Mouse (Mus musculus) brain, embryonic 18.5 days (tissue): ENCODE measurements around the gene Ppfibp2.

Experiments
- DNase-seq: peaks from one replicate; pipeline ENCODE4 v3.0.0-alpha.2; 2012; ENCODE audit warnings: low read depth, low spot score

Ppfibp2 gene

DNA sequence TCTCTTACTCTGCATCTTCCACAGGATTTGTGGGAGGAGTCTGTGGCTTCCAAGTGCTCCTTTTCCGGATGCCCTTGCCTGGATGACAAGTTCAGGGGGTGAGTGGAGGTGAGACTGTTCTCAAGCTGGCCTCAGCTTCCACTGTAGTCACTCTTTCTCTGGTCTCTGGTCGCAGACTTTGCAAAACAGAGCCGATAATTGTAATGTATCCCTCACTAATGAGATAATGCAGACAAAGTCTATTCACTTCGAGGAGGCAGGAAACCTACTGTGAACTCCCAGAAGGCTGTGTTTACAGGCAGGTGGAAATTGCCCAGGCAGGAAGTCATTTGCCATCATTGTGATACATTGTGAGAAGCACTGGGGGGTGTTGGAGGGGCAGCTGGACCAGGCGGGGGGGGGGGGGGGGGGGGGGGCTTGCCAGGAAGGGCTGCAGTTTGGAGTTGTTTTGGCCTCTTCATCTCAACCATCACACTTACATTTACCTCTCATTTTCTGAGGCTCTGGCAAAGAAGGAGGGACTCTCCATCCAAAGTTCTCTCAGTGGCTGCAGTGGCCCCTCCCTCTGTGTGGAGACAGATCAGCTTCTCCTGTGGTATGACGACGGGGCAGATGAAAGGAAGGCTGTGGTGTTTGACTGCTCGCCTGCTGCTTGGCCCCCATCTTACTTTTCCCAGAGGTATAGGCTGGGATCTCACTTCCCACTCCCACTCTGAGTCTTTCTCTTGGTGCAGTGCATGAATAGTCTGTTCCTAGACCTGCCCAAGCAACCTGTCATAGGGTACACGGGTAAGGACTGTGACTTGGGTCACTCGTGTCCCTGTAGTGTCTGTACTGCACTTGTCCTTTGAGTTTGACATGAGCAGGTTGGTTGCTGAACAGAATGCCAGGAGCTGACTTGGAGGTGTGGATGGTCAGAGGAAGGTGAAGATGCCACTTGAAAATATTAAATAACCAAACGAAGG is 23.3 kb downstream of the Ppfibp2 start:
- no peak for DNase-seq

DNA sequence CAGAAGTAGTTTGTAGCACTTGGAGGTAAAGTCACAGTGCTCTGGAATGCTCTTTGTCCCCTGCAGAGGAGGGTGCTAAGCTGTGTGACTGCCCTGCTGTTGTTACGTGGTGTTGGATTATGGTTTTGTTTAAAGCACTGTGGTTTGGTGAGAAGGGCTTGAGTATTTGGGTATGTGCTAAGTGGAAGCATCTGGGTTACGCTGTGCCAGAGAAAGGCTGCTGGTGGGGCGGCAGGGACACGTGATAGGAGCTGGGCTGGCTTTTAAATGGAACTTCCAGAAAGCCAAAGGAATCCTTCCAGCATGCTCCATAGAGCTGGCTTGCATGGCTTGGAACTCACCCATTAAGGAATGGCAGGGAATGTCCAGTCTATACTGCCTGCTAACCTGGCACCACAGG is 24.2 kb downstream of the Ppfibp2 start:
- DNase-seq, result no peak

DNA sequence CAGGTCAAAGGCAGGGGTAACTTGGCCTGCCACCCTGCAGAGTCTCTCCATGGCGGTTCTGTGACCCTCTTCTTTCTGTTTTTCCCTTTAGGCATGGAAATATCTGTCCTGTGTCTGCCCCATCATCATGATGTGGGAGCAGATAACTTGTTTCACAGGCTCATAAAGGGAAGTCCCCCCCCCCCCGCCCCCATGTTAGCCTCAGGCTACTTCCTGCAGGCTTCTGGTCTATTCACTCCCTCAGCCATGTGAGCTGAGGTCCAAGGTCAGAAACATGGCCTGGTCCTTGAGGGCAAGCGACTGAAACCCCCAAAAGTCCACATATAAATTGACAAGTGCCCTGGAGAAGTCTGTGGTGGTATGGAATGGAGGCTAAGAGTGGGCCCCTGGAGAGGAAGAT is 25.1 kb downstream of the Ppfibp2 start:
- no peak for DNase-seq

DNA sequence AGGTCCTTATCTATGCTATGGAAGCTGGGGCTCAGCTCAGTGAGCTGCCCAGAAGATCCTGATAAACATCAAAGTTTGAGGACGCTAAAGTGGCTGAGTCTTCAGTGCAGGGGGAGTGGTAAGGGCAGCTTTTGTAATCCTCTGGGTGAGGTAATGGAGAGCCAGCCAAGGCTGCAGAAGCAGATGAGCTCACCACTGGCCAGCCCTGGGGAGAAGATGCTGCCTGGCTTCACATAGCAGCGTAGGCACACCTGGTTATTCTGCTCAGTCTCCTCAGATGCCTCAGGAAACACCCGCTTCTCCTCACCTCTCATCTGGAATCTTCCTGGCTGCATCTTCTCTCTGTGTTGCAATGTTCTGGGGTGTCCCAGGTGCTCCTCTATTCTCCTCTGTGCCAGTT is 29.4 kb downstream of the Ppfibp2 start:
- no peak for DNase-seq

DNA sequence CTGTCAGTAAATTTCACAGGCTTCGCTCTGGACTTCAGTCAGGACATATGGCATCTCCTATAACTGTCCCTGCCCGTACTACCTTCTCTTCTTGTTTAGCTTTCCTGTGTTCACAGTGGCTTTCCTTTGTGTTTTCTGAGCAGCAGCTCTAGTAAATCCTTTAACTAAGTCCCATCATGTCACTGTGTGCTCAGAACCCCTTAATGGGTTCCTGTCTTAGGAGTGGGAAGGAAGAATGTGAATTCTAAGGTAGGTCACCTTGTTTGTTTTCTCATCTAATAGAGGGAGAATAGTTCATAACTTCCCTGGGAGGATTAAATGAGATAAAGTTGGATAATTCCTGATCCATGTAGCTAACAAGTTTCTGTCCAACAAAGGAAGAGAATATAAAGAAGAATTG is 30.1 kb downstream of the Ppfibp2 start, which contains the start of gene 5330417H12Rik:
Gene 5330417H12Rik, minus strand, starts transcription at position 101 of the 400 bp plus-strand sequence.
- DNase-seq, result no peak

DNA sequence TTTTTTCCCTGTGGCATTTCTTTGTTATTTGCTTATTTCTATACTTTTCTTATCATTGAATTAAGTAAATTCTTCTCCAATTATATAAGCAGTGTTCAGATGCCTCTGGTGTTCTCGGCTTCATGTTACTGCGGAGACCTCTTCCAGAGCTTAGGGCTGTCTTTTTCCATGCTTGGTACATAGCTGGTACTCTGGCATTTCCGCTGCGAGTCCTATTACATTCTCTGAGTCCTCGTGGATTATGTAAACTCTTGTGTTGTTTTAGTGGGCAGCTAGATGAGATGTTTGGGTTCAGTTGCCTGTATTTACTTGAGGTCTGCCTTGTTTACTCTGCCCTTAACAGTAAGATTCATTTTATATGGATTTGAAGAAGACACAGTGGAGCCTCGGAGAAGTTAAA is 30.8 kb downstream of the Ppfibp2 start:
- no peak for DNase-seq

DNA sequence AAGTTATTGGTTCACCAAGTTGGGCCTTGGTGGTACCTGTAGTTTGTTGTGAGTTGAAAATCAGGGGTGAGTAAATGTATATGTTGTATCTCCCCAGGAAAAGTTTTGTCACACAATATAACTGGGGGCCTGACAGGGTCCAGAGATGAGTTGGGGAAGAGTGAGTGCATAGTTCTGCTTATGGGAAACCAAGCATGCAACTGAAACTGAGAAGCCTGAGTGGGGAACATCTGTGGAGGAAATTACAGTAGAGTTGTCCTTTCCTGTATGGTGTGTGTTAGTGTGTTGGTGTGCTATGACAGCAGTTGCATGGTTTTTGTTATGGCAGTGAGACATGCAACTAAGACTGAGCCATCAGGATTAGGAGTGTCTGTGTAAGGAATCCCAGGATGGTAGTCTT is 33.4 kb downstream of the Ppfibp2 start:
- no peak for DNase-seq

DNA sequence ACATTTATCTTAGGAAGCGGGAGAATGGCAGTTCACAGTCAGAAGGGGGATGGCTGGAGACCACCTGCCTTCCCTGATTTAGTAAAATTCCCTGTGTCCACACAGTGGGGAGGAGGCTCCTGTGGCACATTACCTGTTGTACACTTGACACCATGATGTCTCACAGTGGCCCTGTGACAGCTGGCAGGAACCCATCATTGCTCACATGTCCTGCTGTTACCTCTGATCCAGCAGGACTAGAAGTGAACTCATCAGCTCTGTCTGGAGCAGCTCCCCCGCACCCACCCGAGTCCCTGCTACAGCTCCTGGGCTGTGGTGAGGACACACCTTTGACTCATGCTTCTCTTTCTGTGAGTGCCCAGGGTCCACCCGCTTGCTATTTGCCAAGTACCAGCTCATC is 38.2 kb downstream of the Ppfibp2 start:
- no peak for DNase-seq

DNA sequence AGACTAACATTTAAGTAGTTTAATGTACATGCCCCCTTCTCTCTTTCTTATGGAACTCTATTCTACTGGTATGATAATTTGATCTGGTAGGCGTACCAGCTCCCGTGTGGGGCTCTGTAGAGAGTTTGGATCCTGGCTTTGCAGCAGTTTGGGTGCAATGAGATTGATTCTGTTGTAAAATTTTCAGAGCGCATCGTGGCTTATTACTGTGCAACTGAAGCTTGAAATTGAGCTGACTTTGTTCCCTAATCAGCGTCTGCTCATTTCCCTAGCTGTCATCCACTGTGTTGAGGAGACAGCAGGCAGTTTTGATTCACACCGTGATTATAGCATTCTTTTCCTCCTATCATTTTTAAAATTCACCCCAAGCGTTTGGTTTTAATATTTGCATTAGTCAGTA is 42.4 kb downstream of the Ppfibp2 start:
- no peak for DNase-seq

DNA sequence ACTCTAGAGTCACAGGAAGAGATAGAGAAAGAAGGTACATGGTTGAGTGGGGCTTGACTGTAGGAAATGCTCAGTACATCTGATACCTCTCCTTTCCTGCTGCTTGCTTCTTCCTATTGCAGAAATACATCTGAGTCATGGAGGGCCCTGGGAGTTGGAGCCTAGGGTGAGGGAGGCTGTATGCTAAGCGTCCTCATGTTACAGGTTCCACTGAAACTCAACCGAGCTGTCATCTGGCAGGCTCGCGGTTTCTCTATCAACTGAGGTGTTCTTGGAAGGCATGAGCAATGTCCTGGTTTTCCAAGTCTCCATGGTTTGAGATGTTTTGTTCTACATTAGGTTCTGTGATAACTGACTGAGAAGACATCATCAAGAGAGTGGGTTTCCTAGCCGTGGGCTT is 43.0 kb downstream of the Ppfibp2 start:
- no peak for DNase-seq

DNA sequence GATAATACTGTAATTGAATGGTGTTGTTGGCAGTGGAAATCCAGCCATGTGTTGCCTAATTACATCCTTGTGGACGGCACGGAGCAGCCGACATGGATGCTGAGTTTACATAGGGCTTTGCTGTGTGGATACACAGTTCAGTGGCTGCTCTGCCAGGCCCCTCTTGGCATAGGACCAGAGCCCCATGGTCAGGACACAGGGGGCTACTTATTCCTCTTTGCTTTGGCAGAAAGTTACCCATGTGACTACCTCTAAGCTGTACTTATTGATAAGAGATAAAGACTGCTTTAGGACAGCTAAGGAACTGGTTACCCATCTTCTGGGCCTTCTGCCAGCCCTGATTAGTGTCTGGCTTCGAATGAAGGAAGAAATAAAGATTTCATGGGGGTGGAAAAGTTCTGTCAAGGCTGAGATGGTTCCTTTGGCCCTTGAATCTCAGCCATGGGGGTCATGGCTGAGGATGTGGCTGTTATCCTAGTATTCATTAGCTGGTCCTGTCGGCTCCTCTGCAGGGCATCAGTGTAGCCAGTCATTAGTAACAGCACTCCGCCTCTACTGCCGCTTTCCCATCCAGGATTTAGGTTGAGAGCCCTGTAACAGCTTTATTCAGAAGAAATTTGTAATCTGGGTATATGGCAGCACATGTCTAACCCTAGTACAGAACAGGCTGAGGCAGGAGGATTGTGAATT is 47.7 kb downstream of the Ppfibp2 start:
- no peak for DNase-seq

DNA sequence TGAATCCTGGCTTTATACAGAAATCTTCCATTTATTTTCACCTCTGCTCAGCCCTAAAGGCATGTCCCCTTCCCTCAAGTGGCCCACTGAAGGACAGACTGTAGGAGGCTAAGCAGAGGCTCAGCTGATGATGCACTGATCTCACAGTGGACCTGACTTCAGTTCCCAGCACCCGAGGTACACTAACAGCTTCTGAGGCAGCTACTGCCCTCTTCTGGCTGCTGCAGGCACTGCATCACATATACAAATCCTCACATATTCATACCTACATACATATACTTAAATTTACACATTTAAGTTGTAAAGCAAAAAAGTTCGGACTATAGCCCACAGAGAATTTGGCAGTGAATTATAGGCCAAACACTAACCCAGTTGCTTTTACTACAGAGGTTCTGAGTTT is 50.0 kb downstream of the Ppfibp2 start:
- DNase-seq, result no peak

DNA sequence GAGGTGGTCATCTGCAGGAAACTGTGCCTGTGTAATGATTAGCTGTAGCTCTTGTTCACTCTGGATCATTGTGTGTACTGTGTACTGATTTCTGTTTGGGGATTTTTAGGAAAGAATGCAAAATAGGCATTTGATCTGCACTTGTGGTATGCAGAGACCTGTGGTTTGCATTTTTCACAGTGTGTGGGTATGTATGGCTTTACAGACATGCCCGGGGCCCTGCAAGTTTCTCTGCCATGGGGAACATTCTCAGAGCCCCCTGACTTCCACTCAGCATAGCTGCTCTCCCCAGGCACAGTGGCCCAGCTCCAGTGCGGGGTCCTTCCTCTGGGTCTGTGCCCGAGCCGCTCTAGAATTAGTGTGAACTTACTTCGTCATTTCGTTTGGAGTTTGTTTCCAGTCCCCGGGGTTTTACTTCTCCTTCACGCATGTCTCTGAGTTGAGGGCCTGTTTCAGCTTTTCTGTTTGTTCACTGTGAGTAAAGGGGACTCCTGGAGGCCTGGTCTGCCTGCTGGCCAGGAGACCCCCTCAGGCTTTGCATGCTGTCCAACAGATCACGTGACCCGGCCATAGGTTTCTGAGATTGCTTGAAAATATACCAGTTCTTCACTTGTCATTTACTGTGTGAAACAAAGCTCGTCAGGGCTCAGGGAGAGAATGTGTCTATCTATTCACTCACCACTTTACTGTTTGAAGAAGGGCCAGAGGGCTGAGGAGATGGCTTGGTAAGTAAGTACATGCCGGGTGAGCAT is 54.1 kb downstream of the Ppfibp2 start:
- no peak for DNase-seq

DNA sequence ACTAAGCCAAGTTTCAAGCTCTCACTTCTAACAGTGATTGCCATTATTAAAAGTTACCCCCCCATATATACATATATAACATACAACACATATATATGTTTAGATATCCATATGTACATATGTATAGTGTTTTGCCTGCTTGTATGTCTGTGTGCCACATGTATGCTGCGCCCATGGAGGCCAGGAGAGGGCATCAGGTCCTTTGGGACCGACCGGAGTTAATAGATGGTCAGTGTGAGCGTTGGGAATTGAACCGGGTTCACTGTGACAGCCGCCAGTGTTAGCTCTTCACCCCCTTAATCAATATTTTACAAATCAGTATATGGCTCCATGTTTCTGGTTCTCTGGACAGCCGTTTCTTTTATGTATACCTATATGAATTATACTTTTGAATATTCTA is 55.0 kb downstream of the Ppfibp2 start:
- no peak for DNase-seq

DNA sequence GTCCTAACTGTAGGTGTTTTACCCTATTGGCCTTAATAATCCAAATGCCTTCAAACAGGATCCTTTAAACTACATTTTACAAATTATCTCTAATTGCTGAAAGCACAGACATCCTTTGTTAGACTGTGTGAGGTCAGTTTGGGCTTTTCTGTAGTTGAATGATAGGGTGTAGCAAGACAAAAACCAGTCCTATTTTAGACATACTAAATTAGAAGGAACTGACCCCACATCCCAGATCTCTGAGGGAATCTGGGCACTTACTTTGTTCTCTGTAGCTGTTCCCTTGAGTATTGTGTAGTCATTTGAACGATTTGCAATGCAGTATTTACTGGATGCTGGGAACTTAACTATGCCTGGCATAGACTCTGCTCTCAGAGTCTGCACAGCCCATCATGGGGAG is 56.8 kb downstream of the Ppfibp2 start:
- DNase-seq, result no peak

DNA sequence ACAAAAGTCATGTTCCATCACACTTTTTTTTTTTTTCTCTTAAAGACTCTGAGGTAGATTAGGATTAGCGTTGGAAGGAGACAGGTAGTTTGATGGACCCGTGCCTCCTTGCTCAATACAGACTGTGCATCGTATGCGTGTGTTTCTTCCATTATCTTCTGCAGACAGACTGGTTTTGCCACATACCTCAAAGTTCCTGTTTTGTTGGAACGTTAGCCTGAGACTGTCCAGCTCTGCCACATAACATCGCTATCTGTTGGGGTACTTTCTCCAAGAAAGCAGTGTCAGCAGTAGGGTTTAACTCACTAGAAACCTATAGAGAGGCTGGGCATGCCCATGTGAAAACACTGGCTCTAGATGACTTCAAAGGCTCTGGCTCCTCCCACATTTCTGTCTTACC is 61.4 kb downstream of the Ppfibp2 start:
- DNase-seq, result no peak

DNA sequence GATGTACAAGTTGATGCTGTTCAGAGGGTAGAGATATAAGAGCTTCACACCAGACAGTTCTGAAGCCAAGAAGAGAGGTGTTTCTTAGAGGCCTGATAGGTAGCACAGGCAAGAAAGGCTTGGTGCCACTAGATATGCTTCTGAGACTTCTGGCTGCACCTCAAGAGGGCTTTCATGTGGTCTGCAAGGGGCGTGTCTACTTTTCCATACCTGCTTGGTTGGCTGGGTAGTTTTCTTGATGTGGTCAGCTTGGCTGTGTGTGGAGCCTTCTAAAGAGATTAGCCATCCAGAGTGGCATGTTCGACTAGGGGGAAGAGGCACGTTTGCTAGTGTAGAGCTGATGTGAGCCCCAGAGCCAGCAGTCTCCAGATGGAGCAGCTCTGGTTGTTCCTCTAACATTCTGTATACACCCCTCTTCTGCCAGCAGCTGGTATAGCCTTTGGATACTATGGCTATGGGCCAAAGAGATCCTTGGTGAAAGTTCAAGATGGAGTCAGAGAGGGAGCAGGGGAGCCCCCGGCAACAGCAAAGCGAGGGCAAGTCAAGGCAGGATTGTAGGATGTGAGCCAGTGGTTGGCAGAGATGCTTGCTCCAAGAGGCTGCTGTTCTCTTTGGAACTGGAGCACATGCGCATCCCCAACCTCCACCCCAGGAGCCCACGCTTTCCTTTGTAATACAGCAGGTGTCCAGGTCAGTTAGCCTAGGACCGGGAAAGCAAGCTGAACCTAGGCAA is 64.3 kb downstream of the Ppfibp2 start:
- no peak for DNase-seq

DNA sequence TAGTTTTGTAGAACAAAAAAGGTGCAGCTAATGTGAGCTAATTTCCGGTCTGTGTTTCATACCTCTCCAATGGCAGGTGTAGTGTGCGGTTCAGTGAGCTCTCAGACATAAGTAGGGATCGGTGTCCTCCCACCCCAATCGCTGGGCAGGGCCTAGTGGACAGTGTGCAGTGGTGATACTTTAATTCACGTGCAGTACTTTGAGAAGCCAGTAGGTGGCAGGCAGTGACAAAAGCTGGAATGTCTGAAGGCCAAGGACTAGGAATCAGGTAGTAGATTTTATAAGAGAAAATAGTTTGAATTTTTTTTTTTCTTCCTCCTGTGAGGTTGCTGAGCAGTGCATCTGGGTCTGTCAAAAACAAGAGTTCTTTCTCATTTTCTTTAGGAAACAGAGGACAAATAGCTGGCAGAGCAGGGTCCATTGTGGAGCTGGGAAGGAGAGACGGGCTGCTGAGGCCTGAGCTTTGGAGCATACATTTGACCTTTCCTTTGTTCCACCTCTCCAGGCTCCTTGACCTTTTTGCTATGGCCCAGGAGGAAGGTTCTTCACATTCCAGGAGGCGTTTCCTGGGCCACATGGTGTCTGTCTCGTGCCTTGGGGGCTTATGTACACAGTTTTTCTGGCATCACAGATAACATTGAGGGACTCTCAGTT is 66.3 kb downstream of the Ppfibp2 start:
- no peak for DNase-seq

DNA sequence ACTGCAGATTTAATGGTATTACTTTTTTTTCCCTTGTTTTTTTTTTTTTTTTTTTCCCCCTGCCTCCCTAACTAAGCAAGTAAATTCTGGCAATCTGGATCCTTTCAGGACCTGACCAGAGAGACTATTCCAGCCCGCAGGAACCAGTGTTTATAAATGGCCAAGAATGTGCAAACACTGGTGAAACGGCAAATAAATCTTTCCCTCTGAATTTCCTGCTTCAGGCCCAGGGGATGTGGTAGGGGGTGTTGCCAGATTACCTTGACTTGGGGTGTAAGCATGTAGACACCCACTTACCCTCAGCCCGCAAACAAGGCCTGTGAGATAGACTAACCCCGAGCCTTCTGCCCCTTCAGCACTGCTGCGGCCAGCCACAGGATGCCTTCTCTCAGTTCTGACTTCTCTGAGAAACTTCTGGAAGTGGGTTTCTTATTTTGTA is 66.9 kb downstream of the Ppfibp2 start:
- no peak for DNase-seq

DNA sequence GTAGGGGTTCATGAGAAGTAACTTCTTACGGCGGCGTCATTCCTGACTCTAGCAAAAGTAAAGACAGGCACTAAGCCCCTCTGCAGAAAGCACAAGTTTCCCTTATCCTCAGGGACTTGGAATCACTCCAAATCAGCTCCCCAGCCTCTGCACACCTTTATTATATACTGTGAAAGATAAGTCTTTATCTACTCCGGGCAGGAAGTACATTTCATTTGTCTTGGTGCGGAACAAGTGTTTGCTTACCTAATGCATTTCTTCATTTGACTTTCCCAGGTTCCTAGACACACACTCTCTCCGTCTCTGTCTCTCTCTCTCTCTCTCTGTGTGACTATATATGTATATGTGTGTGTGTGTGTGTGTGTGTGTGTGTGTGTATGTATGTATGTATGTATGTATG is 68.6 kb downstream of the Ppfibp2 start:
- DNase-seq, result no peak
